Mouse (Mus musculus): ENCODE measurements around the gene Adcy9. TPM values are rescaled to one million over a fixed set of nuclear protein-coding genes. Genes with fewer than 3 reads are reported as not detected.

Gene Adcy9
- total RNA-seq, 2 experiments from 2014 or later, result 27.0 to 28.2 TPM

DNA sequence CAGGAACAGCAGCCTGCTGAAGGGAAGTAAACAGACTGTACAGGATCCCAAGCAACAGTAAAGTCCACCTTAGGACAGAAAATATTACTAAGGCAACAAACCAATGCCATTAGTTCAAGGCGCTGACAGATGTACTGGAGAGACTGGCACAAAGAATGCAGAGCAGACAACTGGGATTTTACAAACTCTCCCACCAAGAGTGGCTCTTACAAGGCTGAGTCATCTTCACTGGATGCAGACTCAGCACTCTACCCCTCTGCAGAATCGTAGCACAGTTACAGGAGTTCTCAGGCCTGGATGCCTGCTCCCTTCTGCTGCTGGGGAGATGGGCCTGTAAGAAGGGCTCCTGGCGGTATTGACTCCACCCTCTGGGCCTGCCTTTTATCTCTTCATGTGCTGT is 99.4 kb downstream of the Adcy9 start:
- no peak for DNase-seq

DNA sequence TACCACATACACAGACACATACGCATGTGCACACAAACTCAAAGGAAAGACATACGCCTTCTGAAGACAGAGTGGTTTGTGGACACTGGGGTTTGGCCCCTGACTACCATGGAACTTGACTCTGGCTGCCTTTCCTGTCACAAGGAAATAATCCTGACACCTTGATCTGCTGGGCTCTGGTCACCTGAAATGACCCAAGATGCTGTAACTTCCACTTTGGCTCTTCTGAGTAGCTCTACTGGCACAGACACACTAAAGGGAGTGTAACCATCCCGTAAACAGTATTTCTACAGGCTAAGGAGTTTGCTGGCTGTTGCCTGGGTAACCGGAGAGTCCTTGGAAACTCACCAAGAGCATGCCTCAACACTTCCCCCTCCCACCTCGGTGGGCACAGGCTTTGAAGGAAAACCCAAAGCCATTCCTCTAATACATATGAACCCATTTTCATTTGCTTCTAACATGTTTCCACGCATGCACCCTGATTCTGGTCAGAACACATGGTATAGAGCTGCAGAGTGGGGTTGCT is 102.2 kb downstream of the Adcy9 start:
- DNase-seq, result peak; percentile 28

DNA sequence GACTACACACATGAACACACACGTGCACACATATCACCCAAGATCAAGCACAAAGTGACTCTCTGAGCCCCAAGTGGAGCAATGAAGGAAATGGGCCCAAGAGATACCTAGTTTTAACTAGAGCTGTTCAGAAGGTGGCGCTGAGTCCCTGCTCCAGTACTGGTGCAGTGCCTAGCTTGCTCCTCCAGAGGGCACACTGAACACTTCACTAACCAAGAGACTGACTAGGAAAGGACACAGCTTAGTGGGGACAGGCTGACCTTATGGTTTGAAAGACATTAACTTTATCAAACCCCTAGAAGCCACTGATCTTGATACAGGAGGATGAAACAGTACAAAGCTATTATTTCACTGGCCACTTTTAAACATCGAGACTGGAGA is 104.2 kb downstream of the Adcy9 start:
- peak; percentile 78 for DNase-seq

DNA sequence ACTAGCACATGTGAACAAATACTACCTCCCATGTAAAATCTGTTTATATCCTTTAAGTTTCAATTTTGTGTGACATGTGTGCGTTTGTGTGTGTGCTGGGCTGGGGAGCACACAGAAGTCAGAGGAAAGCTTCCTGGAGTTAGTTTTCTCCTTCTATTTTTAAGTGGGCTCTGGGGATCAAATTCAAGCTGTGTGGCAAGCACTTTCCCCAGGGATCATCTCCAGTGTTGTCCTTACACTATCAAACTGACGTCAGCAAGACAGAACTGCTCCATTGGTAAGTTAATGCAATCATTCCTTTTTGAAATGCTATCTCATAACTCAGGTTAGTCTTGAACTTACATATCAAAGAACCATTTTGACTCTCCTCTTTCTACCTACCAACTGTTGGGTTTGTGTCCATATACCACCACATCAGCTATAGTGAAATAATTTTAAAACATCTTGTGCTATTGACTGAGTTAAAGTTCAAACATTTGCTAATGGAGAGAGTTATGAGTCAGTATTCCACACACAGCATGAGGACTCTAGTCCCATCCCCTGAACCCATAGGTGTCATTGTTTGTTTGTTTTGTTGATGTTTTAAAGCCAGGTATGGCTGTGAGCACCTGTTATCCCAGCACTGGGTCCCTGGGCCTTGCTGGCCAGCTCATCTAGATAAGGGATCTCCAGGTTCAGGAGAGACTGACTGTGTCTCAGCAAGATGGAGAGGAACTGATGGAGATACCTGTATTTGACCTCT is 104.8 kb downstream of the Adcy9 start:
- DNase-seq, result no peak

DNA sequence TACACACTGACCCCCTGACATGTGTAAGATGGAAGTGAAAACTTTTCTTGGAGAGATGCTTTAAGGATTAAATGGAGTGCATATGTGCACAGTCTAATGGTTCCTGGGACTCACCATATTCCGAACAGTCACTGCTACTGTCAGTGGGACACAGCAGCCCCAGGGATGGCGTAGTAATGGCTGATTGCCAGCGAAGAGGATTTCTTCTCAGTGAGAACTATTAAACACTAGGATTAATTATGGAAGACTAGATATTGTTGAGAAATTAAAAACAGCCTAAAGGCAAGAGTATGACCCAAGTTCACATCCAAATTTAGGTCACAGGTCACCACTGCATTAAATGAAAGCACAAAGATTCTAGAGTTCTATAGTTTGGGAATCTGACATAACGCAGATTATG is 105.4 kb downstream of the Adcy9 start:
- DNase-seq, result no peak

DNA sequence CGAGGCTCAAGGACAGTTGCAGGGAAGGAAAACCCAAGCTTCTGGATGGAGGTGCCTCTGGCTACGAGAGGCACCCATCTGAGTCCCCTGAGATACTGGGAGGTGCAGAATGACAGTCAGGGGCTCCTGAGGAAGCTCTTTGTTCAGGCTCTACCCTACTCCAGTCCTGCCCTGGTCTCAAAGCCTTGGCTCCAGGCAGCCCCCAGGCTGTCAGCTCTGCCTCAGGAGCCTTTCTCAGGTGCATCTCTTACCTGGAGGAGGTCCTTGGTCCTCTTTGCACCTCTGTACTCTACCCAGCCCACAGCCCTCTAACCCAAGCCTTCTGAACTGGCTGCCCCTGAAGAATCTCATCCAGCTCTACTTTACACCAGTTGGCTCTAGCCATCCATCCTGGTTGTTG is 108.3 kb downstream of the Adcy9 start:
- no peak for DNase-seq

DNA sequence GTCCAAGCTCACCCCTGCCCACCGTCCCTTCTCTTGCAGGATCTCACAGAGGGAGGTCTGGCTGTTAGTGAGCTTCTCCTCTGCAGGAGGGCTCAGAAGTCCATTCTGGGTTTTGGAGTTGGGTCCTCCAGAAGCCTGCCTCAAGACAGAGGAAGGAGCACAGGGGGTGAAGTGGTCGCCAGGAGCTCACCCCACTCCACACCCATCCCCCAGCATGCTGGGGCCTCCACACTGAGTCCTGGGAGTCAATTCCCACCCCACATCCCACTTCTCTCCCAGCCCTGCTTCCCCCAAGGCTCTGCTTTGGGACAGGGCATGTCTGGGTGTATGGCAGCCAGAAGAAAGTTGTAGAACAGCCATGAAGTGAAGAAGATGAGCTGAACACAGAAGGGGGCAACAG is 108.7 kb downstream of the Adcy9 start:
- no peak for DNase-seq

DNA sequence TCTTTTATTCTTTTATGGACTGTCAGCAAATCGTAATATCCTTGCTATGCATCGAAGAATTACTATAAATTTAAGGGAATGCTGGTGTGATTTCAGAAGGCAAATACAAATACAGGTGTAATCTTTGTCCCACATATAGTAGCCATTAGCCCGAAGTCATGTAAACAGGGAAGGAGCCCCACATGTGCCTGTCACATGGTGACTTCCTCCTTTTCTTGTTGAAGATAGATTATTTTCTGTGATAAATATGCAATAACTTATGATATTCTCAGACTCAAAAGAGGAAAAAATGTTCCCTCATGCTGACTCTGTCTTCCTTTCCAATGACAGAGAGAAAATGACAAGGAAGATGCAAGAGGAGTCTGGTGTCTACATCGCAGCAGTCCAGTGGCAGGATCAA is 112.5 kb downstream of the Adcy9 start:
- DNase-seq, result no peak

DNA sequence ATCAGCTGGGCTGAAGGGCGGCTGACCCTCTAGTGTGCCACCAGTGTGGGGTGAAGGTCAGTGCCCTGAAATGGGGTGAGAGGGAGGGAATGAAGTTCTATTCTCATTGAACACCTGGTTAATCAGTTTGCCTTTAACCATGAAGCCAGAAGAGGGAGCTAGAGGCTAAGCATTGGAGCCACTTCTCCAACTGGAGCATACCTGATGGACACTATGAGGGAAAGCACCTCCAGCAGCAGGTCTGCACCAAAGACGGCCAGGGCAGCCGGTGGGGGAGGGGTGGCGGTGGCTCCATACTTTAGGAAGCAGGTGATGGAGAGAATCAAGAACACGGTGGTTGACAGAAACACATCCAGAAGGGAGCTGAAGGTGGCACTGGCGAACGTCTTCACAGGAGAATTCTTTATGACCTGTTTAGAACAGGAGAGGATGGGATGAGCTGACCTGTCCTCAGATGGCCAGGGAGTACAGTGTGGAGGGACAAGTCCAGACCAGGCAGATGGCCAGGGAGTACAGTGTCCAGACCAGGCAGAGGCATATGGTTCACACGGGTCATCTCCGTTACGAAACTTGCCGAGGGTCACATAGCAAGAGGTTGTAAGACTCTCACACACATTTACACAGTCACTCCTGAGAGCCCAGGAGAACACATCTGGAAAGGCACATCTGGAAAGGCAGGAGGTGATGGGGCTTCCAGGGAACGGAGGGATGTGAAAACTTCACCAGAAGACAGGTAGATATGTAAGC is 115.9 kb downstream of the Adcy9 start:
- no peak for DNase-seq

DNA sequence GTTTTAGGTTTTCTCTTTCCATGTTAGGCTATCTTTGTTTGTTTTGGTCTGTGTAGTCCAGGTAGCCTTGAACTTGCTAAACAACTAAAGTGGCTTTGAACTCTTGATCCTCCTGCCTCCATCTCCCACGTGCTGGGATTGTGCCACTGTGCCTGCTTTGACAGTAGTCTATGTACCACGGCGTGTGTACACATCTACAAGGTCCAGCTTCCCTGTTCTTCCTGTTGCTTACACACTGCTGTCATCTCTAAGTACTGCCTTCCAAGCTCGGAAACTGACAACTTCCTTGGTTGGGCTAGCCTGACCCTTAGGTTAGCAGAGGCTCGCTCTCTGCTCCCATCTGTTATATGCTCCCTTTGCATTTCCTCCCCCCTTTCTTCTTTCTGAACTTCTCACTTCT is 116.7 kb downstream of the Adcy9 start:
- DNase-seq, result no peak

DNA sequence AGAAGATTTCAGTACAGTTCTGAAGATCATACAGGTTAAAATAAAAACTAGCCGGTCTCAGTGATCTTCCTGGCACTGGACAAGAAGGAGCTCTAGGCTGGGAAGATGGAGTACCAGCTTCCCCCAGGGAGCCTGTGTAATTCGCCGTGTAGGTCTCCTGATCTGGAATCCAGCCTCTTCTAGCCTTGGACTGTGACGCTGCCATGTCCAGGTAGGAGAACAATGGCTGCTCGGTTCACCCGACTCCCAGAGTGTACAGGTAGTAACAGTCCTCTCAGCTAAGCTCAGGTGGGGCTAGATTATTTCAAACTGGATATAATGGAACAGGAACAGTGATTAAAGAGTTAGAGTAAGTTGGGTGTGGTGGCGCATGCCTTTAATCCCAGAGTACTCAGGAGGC is 120.0 kb downstream of the Adcy9 start:
- DNase-seq, result no peak

DNA sequence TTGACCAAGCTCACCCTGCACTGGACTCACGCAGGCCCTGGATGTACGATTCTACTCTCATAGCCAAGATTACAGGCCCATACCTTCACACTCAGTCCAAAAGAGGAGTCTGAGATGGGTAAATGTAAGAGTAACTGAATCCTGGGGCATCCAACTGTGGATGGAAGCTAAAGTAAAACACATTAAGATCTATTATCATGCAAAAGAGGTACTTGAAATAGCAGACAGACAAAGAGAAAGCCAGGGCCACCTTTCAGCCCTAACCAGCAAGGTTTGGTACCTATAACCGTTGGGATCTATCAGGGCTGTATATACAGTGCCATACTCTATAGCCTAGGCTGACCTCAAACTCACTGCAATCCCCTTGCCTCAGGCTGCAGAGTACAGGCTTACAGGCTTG is 127.0 kb downstream of the Adcy9 start:
- DNase-seq, result no peak

DNA sequence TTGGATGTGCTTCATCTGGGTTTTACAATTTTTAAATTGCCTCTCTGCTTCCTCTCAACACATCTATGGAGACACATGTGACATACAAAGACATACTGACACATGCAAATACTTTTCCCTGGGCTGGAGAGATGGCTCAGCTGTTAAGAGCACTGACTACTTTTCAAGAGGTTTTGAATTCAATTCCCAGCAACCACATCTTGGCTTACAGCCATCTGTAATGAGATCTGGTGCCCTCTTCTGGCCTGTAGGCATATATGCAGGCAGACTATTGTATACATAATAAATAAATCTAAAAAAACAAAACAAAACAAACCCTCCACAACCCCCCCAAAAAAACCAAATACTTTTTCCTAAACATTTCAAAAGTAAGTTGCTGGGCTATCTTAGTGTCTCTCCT is 130.8 kb downstream of the Adcy9 start:
- DNase-seq, result no peak

DNA sequence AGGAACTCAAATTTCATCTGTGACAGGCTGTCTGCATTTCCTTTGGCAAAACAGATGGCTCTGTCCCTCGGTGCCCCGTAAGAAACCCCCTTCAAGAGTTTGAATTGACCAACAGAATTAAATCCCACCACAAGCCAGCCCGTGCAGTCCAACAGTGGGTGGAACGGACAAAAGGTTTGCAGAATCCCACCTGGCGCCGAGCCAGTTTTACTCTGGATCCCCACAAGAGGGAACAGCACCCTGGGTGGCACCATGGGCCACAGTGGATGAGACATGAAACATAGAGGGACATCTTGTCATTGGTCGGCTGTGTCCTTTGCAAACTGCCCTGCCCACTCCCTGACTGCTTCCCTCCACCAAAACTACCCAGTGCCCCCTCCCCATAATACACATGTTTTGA is 133.7 kb downstream of the Adcy9 start:
- DNase-seq, result no peak

DNA sequence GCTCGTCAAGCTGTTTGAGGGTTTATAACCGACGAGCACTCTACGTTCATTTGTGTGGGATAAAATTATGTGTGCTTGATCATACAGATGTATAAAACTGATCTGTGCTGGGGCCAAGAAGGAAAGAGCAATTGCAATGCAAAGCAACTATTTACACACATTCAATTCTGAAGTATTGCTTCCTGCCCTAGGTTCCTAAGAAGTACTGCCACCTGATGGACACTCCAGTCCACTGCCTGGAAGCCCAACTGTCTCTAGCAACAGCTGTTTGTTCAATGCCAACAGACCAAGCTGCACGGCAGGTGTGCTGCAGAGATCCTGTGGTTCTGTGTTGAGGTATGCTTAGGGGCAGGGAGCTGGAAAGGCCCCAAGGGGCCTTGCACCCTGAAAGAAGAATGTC is 135.0 kb downstream of the Adcy9 start:
- no peak for DNase-seq

DNA sequence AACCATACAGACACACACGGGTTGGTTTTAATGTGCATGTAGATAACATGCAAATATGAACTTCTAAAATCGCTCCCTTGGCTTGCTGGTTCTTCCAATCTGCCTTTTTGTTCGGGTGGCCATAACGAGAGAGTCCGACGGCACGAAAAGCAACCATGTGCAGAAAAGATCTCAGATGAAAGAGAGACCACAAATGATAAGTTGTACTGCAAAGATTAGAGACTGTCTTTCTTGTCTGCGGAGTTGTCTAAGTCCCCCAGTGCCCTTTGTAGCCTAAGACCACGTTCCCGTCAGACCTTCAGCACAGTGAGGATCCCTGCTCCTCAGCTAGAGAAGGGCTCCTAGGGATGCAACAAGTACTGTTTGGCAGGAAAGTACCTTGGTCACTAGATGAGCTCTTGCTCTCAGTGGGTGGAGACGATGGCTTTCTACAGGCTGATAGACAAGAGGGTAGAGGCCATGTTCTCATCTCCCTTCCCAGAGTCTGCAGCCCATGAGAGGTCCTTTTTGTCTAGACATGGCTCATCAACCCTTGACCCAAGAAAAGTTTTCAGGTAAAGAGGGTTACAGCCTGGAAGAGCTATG is 136.9 kb downstream of the Adcy9 start:
- no peak for DNase-seq

DNA sequence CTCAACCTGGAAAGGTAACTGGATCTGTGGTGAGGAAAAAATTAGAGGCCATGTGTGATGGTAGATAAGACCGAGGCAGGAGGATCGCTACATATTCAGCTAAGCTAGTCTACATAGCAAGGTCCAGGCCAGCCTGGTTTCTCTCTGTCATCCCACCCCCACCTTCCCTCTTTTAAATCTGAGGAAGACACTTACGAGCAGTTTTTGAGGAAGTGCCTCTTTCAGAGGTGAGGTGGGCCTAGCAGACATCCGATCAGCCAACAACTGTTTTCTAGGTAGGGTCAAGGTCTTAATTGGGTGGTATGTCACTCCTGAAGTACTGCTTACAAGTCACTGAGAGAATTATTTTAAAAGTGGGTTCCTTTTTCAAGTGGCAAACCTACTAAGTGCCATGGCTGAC is 138.8 kb downstream of the Adcy9 start:
- DNase-seq, result no peak

DNA sequence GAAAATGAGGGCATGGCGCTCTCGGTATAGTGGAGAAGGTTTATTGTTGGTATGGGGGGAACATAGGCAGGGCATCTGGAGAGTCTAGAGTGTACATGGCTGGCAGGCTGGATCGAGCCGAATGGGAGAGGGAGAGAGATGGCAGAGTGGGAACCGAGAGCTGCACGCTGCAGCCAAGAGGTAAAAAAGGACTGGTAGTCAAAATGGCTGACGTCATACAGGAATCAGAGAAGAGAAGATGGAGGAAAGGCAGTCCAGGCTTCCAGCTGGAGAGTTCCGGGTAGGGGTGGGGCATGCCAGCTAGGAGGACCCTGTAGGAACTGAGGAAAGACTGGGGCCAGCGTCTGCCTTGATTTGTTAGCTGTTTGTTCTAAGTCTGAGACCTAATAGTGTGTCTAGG is 139.3 kb downstream of the Adcy9 start:
- DNase-seq, result no peak

DNA sequence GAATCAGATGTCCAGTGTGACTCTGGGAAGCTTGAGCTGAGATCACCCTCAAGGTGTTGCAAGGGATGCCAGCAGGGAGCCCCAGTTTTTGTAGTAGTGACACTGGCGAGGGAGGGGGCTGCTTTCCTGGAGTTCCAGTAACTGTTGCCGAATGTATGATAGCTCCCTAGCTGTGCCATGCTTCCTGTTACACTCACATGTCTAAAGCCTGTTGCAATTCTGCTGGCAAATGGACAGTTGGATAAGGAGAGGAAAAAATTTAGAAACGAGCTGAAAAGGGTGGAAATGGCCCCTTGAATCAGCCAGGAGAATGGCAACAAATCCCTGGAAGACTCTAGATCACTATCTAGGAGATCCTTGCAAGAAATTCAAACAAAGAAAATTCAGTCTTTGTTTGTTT is 140.7 kb downstream of the Adcy9 start:
- no peak for DNase-seq

DNA sequence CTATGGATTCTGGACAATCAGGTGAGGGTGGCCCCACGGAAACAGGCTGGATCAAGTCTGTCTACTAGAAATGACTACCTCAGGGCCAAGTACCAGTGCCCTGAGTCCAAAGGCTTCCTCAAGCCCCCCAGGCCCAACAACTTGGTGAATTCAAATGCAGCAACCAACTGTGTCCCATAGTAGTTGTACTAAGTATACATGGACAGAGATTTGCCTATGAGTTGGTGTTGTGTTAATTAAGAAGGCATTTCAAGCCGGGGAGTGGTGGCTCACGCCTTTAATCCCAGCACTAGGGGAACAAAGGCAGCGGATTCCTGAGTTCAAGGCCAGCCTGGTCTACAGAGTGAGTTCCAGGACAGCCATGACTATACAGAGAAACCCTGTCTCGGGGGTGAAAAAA is 143.7 kb downstream of the Adcy9 start:
- no peak for DNase-seq

DNA sequence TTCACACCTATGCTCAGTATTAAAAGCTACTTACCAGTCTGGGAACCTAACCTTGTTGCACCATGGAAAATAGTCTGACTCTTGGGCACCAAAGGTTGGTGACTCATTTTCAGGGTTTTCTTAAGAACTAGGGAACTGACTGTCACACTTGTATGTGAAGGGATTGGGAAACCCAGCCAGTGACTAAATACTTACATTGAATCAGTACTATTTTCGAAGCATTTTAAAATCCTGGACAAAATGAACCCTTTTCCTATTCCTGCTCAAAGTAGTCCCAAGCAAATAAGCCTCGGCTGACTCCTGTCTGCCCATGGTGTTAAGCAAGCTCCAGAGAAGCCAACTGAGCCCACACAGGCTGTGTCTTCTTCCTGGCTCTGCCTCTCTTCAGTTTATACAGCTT is 144.1 kb downstream of the Adcy9 start:
- no peak for DNase-seq

DNA sequence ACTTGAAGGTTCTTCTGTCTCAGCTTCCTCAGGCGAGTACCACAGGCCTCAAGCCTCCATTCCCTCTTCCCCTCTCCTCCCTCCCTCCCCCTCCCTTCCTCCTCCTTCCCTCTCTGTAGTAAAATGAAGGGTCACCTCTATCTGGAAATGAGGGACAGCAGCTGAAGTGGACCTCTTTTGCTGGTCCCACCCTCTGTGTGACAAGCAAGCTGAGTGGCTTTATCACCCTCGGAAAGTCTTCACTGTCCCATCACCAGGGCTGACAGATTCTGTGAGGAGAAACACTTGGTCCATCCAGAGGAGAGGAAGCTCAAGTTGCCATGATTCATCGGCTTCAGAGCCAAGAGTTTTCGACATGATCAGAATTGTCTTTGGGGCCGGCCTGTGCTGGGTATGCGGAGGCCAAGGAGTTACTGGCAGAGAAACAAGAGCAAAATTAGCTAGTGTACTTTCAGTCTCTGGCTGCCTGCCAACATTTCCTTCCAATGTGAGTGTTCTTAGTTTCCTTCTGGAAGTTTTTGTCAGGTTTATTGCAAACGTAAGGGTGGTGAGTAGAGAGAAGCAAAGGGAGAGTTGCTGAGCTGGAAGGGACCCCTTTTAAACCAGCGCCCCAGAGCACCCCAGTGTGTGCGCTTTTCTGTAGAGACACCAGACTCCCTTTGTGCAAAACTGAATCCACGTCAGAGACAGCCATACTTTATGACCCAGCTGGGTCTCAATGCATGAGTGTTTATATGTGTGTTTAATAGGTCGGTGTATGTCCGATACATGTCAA is 146.4 kb downstream of the Adcy9 start:
- peak; percentile 61 for DNase-seq

DNA sequence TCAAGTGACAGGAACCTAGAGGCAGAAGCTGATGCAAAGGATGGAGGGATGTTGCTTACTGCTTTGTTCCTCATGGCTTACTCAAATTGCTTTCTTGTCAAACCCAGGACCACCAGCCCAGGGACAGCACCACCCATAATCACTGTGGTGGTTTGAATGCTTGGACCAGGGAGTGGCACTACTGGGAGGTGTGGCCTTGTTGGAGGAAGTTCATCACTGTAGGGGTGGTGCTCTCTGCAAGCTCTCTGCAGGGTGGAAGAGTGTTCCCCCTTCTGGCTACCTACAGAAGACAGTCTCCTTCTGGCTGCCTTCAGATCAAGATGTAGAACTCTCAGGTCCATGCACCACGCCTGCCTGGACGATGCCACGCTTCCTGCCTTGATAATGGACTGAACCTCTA is 148.0 kb downstream of the Adcy9 start:
- no peak for DNase-seq

Measured in gastrocnemius, postnatal 25 days (tissue).